Mouse (Mus musculus) thymus, adult 2 months (tissue): ENCODE results near the gene Gm49322.

Source experiments
- CTCF ChIP-seq: fragments of 200-500 bp; IDR thresholded peaks from 2 replicates; pipeline ENCODE4 v1.5.1; 2012; ENCODE audit warnings: mild to moderate bottlenecking, control low read depth, low read length, moderate library complexity, borderline replicate concordance; ENCODE audit not compliant: control insufficient read depth, poor library complexity, insufficient read depth; ENCODE audit errors: extremely low read depth
- POLR2A ChIP-seq: fragments of 200-500 bp; IDR thresholded peaks from 2 replicates; pipeline ENCODE4 v1.6.1; 2012; ENCODE audit warnings: mild to moderate bottlenecking, low read length, control low read depth, moderate library complexity; ENCODE audit not compliant: control insufficient read depth, poor library complexity, insufficient read depth; ENCODE audit errors: extremely low read depth

- no peak for TF ChIP-seq CTCF
- no peak for TF ChIP-seq POLR2A
Measured at GRCm38 (mm10) chr10:80584642-80585552, 20.9 kb upstream of the Gm49322 start.
